Mouse (Mus musculus): ENCODE results near the gene Dffb.
A peak's percentile ranks its signal among the peaks of the same experiment; 100 is the strongest.
"Not testable (repeated sequence)": the region's sequence is repeated elsewhere in the genome, so short reads cannot be mapped to it uniquely, and the experiment has no call there.

Gene Dffb

GRCm38 (mm10) chr4:153966651-153967050 is 8.3 kb downstream of the Dffb start:
- DNase-seq (ENCODE audit: low spot score in 2 of 2): no peak

- no peak for DNase-seq (ENCODE audit: low spot score in 2 of 2)
Measured at GRCm38 (mm10) chr4:153962631-153963030, 12.3 kb downstream of the Dffb start.

GRCm38 (mm10) chr4:153957444-153958250 is 17.3 kb downstream of the Dffb start:
- DNase-seq (ENCODE audit: low spot score in 2 of 2): no peak

- DNase-seq (ENCODE audit: low spot score in 2 of 2): peak; percentile 89 to 92
Measured at GRCm38 (mm10) chr4:153956569-153957405, 18.1 kb downstream of the Dffb start, which contains the start of gene A430005L14Rik. Gene A430005L14Rik, plus strand, starts transcription at chr4:153957237.

- no peak for DNase-seq (ENCODE audit: low spot score in 2 of 2)
Measured at GRCm38 (mm10) chr4:153955651-153956050, 19.3 kb downstream of the Dffb start.

GRCm38 (mm10) chr4:153951692-153952091 is 23.2 kb downstream of the Dffb start:
- DNase-seq (ENCODE audit: low spot score in 2 of 2): no peak

GRCm38 (mm10) chr4:153951150-153951549 is 23.8 kb downstream of the Dffb start:
- DNase-seq (ENCODE audit: low spot score in 2 of 2): no peak

- no peak for DNase-seq (ENCODE audit: low spot score in 2 of 2)
Measured at GRCm38 (mm10) chr4:153950372-153950771, 24.6 kb downstream of the Dffb start.

GRCm38 (mm10) chr4:153945741-153946140 is 29.2 kb downstream of the Dffb start:
- no peak for DNase-seq (ENCODE audit: low spot score in 2 of 2)

- DNase-seq (ENCODE audit: low spot score in 2 of 2): no peak
Measured at GRCm38 (mm10) chr4:153944261-153944660, 30.7 kb downstream of the Dffb start.

- DNase-seq (ENCODE audit: low spot score in 2 of 2): no peak
Measured at GRCm38 (mm10) chr4:153943243-153943642, 31.7 kb downstream of the Dffb start.

GRCm38 (mm10) chr4:153929921-153930320 is 45.0 kb downstream of the Dffb start:
- DNase-seq (ENCODE audit: low spot score in 2 of 2): no peak

- DNase-seq (ENCODE audit: low spot score in 2 of 2): no peak
Measured at GRCm38 (mm10) chr4:153929425-153929824, 45.5 kb downstream of the Dffb start.

- no peak for DNase-seq (ENCODE audit: low spot score in 2 of 2)
Measured at GRCm38 (mm10) chr4:153928772-153929299, 46.1 kb downstream of the Dffb start.

- not testable (repeated sequence) for DNase-seq (ENCODE audit: low spot score in 2 of 2)
Measured at GRCm38 (mm10) chr4:153922090-153922489, 52.8 kb downstream of the Dffb start.

- no peak for DNase-seq (ENCODE audit: low spot score in 2 of 2)
Measured at GRCm38 (mm10) chr4:153920517-153921233, 54.3 kb downstream of the Dffb start.

GRCm38 (mm10) chr4:153917773-153918500 is 57.0 kb downstream of the Dffb start:
- DNase-seq (ENCODE audit: low spot score in 2 of 2): no peak

Data from natural killer cell, adult 2 months (primary cell).